10 mouse cellular contexts compared by ENCODE assay signal in genomic region chr2:136058398-136058797, GRCm38 (mm10). TPM values are rescaled to one million over a fixed set of nuclear protein-coding genes. Genes with fewer than 3 reads are reported as not detected.
DNase-seq lines count a peak whose midpoint lies in the region; ATAC-seq lines count a peak whose summit lies in the region.
"Had no signal": no experiment of that assay in that cellular context is flagged by ENCODE, and none has a peak within 500 bp of the region (broad histone marks: within the 10 kb centered on the region; RNA-seq: fewer than 3 reads in every experiment).

No protein-coding gene starts in this region.

- no peak overlapping the region for H3K9ac ChIP-seq in limb, embryonic 13.5 days

- no peaks in the 10 kb centered on the region for H3K36me3 ChIP-seq in megakaryocyte, embryonic 14.5 days (replicated peaks; ENCODE audit: low read length)
- H3K36me3 ChIP-seq in limb, embryonic 13.5 days: no peaks in the 10 kb centered on the region

- peak overlapping the region; percentile 74 for H3K4me2 ChIP-seq in limb, embryonic 13.5 days (replicated peaks)

- no peak overlapping the region for H3K27ac ChIP-seq in limb, embryonic 13.5 days

- H3K4me1 ChIP-seq in megakaryocyte, embryonic 14.5 days: peaks cover 24% of the 10 kb centered on the region
- H3K4me1 ChIP-seq in limb, embryonic 13.5 days: peaks cover 23% of the 10 kb centered on the region

- 5% methylated on average over 7 of the region's 7 CpGs for WGBS in limb, embryonic 13.5 days

- H3K9me3 ChIP-seq in megakaryocyte, embryonic 14.5 days: 0 out of 2 replicates have a peak, but pooled peaks cover 2% of the 10 kb centered on the region
- no peaks in the 10 kb centered on the region for H3K9me3 ChIP-seq in limb, embryonic 13.5 days

- peak overlapping the region; percentile 86 for H3K4me3 ChIP-seq in megakaryocyte, embryonic 14.5 days (replicated peaks)
- H3K4me3 ChIP-seq in limb, embryonic 13.5 days: peak overlapping the region; percentile 29

- no peak for ATAC-seq in megakaryocyte, adult 5-6 weeks (ENCODE audit: poor library complexity, severe bottlenecking)
- ATAC-seq in limb, embryonic 13.5 days (ENCODE audit: low FRiP score, low read depth): no peak; the same call in 1 of the 2 replicates

- peak; percentile 24 for DNase-seq in embryo, embryonic 9.5 days (ENCODE audit: extremely low spot score)
- DNase-seq in embryo, embryonic 10.5 days (ENCODE audit: low spot score): no peak
- no peak for DNase-seq in spleen, adult 12 weeks (ENCODE audit: low spot score)
- no peak for DNase-seq in thymus, postnatal 14 days
- DNase-seq in thymus, postnatal 4 days: no peak

- H3K27me3 ChIP-seq in megakaryocyte, embryonic 14.5 days (replicated peaks): peaks cover 49% of the 10 kb centered on the region
- H3K27me3 ChIP-seq in limb, embryonic 13.5 days: peaks cover 45% of the 10 kb centered on the region

RNA-seq across cellular contexts. Expression of gene Lamp5, which starts 6.4 kb away (rescaled TPM):
- polyA plus RNA-seq in megakaryocyte, embryonic 14.5 days (2012; ENCODE audit: insufficient read depth, low replicate concordance): 0.70 TPM in 1 of 2 replicates, not detected in the other
- not detected in 2 replicates for total RNA-seq in megakaryocyte, adult 5-6 weeks (2015)
- total RNA-seq in megakaryocyte, adult 5-6 weeks (2017): not detected in 2 replicates
- 1.2 and 1.5 TPM in 2 replicates for polyA plus RNA-seq in limb, embryonic 13.5 days (2015; fragmentation: Nextera tagmentation; extraction: Ambion mirVana)
- total RNA-seq: adrenal gland, postnatal 10 days had no signal
- polyA plus RNA-seq: C2C12 had no signal
